Mouse (Mus musculus) lung, postnatal 0 days (tissue): Measurements from ENCODE around the gene Fkbp7. TPM values are rescaled to one million over a fixed set of nuclear protein-coding genes. Genes with fewer than 3 reads are reported as not detected.
"Not testable (repeated sequence)": the region's sequence is repeated elsewhere in the genome, so short reads cannot be mapped to it uniquely, and the experiment has no call there.

Experiments
- ATAC-seq: fragments of 200-750 bp; cut with Nextera tagmentation; 2 replicates; pipeline ENCODE4 v1.8.0; 2017; ENCODE audit warnings: moderate library complexity
- DNase-seq: peaks from one replicate; pipeline ENCODE4 v3.0.0-alpha.2; 2016; ENCODE audit warnings: low spot score
- H3K27ac ChIP-seq: fragments of 300-500 bp; sonication (generic); 2 replicates; pipeline ENCODE4 v1.5.1; 2014; ENCODE audit warnings: antibody characterized with exemption, mild to moderate bottlenecking, low read length, mixed read lengths
- H3K27me3 ChIP-seq: fragments of 300-500 bp; sonication (generic); replicated peaks from 2 replicates; pipeline ENCODE4 v1.6.1; 2014; ENCODE audit warnings: low read length, mixed read lengths; ENCODE audit not compliant: insufficient read depth
- H3K36me3 ChIP-seq: fragments of 300-500 bp; sonication (generic); 2 replicates; pipeline ENCODE4 v1.6.1; 2014; ENCODE audit warnings: low read length, mixed read lengths; ENCODE audit not compliant: insufficient read depth
- H3K4me1 ChIP-seq: fragments of 300-500 bp; sonication (generic); 2 replicates; pipeline ENCODE4 v1.6.1; 2014; ENCODE audit warnings: antibody characterized with exemption, low read depth, low read length, mixed read lengths; ENCODE audit not compliant: insufficient read depth
- H3K4me2 ChIP-seq: fragments of 300-500 bp; sonication (generic); replicated peaks from 2 replicates; pipeline ENCODE4 v1.6.1; 2014; ENCODE audit warnings: low read depth, mild to moderate bottlenecking, low read length, moderate library complexity, mixed read lengths
- H3K4me3 ChIP-seq: fragments of 300-500 bp; sonication (generic); 2 replicates; pipeline ENCODE4 v1.5.1; 2014; ENCODE audit warnings: low read depth, low read length
- H3K9ac ChIP-seq: fragments of 300-500 bp; sonication (generic); replicated peaks from 2 replicates; pipeline ENCODE4 v1.6.1; 2014; ENCODE audit warnings: low read depth, mild to moderate bottlenecking
- H3K9me3 ChIP-seq: fragments of 300-500 bp; sonication (generic); 2 replicates; pipeline ENCODE4 v1.6.1; 2016; ENCODE audit warnings: low read length, mixed read lengths
- CTCF ChIP-seq: IDR thresholded peaks from 2 replicates; pipeline ENCODE4 v1.5.1; 2016; ENCODE audit warnings: antibody characterized with exemption, mild to moderate bottlenecking
- EP300 ChIP-seq: IDR thresholded peaks from 2 replicates; pipeline ENCODE4 v1.6.1; 2016; ENCODE audit warnings: antibody characterized with exemption, mild to moderate bottlenecking, control low read depth
- WGBS: fragments of 180-500 bp; shearing (Covaris S2); extraction: QIAGEN DNeasy Blood & Tissue Kit; methylation state at CpG from one replicate; pipeline ENCODE4 v1.1.7; 2014; 5-methylcytosine and 5-hydroxymethylcytosine counted together
- polyA plus RNA-seq: library from polyadenylated mRNA; unstranded; fragments of >200 nt; fragmentation: Nextera tagmentation; extraction: Ambion mirVana; gene quantifications from 2 replicates; pipeline ENCODE4 v1.2.1, GENCODE M21; 2015

Gene Fkbp7
- polyA plus RNA-seq, 1 experiment from 2014 or later: 71.9 TPM

DNA sequence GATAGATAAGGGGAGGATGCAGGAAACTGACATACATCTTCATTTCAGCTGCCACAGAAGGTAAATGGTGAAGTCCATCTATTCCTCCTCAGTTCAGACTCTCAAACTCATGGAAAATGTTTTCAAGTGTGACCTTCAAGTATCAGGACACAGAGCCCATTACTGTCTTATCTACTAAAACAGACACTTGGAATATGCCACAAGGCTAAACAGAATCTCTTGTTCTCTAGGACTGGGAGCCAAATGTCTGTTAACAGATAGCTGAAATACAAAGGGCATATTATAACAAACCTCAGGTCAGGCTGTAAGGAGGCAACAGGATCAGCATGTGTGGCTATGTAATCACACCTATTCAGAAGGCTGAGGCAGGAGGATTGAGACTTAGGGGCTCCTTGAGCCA is 29.1 kb downstream of the Fkbp7 start:
- Histone ChIP-seq H3K4me2 (no peak overlapping the region), H3K4me1 (peaks cover 8% of the 10 kb centered on the region; the same call in 1 of the 2 replicates), H3K9me3 (no peaks in the 10 kb centered on the region), H3K27me3 (no peaks in the 10 kb centered on the region), H3K36me3 (peaks cover 8% of the 10 kb centered on the region; the same call in 1 of the 2 replicates), H3K4me3 (no peak overlapping the region), H3K9ac (no peak overlapping the region), H3K27ac (no peak overlapping the region)
- ATAC-seq: no peak
- TF ChIP-seq CTCF (no peak), EP300 (no peak)
- no peak for DNase-seq

DNA sequence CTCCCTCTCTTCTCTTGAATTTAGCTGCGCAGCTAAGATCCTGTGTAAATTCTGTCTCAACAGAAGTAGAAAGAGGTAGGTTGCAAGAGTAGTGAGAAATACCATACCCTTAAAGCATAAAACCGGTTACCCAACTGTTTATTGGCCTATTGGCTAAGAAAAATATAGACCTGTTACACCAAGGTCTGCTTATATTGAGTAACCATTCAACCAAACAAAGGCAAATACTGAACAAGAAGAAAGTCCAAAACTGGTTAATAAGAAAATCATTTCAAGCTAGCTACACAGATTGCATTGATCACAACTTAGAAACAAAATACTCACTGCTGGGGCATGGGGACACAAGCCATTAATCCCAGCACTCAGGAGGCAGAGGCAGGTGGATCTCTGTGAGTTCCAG is 33.3 kb downstream of the Fkbp7 start:
- no peak for ATAC-seq

DNA sequence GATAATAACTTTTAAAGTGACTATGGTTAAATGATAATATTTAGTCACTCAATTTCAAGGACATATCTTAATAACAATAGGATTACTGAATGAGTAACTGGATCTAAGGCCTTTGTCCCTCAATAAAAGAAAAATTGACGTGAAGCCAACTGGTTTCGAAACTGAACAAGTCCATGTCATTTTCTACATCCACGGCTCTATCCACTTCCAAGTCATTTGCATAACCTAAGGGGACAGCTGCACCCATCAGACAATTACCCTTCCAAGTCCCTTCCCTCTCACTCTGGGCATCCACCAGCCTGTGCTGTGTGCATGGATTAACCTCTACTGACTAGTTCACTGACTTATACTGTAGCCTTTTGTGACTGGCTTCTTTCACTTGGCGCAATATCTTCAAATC is 41.3 kb downstream of the Fkbp7 start:
- H3K9ac ChIP-seq: no peak overlapping the region
- H3K36me3 ChIP-seq: peaks cover 24% of the 10 kb centered on the region; the same call in 1 of the 2 replicates
- DNase-seq: no peak
- no peak for TF ChIP-seq CTCF
- TF ChIP-seq EP300: no peak
- no peak for ATAC-seq
- no peaks in the 10 kb centered on the region for H3K27me3 ChIP-seq
- H3K4me1 ChIP-seq: no peaks in the 10 kb centered on the region
- 89% methylated on average over 4 of the region's 4 CpGs for WGBS
- no peak overlapping the region for H3K27ac ChIP-seq
- no peak overlapping the region for H3K4me3 ChIP-seq
- H3K9me3 ChIP-seq: no peaks in the 10 kb centered on the region
- no peak overlapping the region for H3K4me2 ChIP-seq

More for the DNA sequence above, 33.3 kb downstream of the Fkbp7 start:
- Histone ChIP-seq H3K9ac (no peak overlapping the region), H3K27ac (no peak overlapping the region), H3K27me3 (no peaks in the 10 kb centered on the region), H3K4me3 (no peak overlapping the region), H3K36me3 (peaks cover 21% of the 10 kb centered on the region; the same call in 1 of the 2 replicates), H3K4me1 (no peaks in the 10 kb centered on the region), H3K4me2 (no peak overlapping the region), H3K9me3 (no peaks in the 10 kb centered on the region)
- WGBS: 92% methylated on average over 2 of the region's 2 CpGs
- DNase-seq: no peak
- TF ChIP-seq CTCF (no peak), EP300 (no peak)

DNA sequence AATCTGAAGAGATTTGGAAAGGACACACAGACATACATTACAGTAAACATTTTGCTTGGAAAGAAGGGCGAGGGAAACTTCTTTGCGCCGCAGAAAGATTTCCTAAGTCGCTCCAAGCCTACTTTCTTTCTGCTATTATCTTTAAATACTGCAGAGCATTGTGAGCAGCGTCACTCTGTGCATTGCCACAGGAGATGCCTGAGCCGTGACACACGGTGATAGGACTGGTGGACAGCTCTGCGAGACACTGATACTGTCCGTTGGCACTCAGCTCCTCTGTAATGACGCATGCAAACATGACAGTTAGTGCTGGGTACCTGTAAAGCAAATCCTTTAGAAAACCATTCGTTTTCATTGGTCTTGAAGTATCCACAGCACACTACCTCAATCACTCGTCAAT is 42.6 kb downstream of the Fkbp7 start:
- no peak for TF ChIP-seq EP300
- no peak for TF ChIP-seq CTCF
- ATAC-seq (no peak), DNase-seq (no peak)
- H3K4me3 ChIP-seq: no peak overlapping the region
- 85% methylated on average over 12 of the region's 12 CpGs for WGBS
- H3K9me3 ChIP-seq: no peaks in the 10 kb centered on the region
- H3K27me3 ChIP-seq: no peaks in the 10 kb centered on the region
- H3K27ac ChIP-seq: no peak overlapping the region
- H3K36me3 ChIP-seq: peaks cover 16% of the 10 kb centered on the region; the same call in 1 of the 2 replicates
- H3K4me2 ChIP-seq: no peak overlapping the region
- no peaks in the 10 kb centered on the region for H3K4me1 ChIP-seq
- no peak overlapping the region for H3K9ac ChIP-seq

DNA sequence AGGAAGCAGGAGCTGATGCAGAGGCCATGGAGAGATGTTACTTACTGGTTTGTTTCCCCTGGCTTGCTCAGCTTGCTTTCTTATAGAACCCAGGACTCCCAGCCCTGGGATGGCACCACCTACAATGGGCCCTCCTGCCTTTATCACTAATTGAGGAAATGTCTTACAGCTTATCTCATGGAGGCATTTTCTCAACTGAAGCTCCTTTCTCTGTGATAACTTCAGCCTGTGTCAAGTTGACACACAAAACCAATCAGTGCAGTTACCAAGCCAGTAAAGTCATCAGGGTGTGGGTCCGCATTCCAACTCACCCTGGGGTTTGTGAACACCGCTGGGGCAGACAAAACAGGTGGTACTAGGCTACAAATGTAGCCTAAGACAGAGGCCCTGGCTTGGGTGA is 50.6 kb downstream of the Fkbp7 start:
- ATAC-seq, H3K9me3 ChIP-seq, H3K4me2 ChIP-seq, DNase-seq, H3K27me3 ChIP-seq, H3K9ac ChIP-seq, H3K36me3 ChIP-seq, H3K4me1 ChIP-seq, H3K4me3 ChIP-seq, H3K27ac ChIP-seq: not testable (repeated sequence)
- 90% methylated on average over 2 of the region's 2 CpGs for WGBS

DNA sequence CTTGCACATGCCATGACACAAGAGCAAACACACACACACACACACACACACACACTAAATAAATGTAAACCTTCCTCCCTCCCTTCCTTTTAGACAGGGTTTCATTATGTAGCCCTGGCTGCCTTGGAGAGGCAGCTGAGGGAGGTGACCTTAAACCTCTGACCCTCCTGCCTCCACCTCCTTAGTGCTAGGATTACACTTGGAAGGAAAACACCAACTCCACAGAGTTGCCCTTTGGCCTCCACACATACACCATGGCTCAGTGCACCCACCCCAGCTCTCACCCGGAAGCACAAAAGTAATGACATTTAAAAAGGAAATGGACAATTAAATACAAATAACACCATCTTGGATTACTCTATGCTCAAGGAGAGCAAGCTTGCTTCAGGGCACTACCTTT is 51.2 kb downstream of the Fkbp7 start:
- H3K36me3 ChIP-seq: peaks cover 2% of the 10 kb centered on the region; the same call in 1 of the 2 replicates
- H3K9ac ChIP-seq: no peak overlapping the region
- H3K9me3 ChIP-seq: no peaks in the 10 kb centered on the region
- no peak overlapping the region for H3K4me2 ChIP-seq
- ATAC-seq: no peak
- H3K4me3 ChIP-seq: no peak overlapping the region
- 82% methylated on average over 1 of the region's 1 CpGs for WGBS
- H3K4me1 ChIP-seq: no peaks in the 10 kb centered on the region
- H3K27ac ChIP-seq: no peak overlapping the region
- DNase-seq: no peak
- H3K27me3 ChIP-seq: no peaks in the 10 kb centered on the region
- no peak for TF ChIP-seq EP300
- TF ChIP-seq CTCF: no peak

DNA sequence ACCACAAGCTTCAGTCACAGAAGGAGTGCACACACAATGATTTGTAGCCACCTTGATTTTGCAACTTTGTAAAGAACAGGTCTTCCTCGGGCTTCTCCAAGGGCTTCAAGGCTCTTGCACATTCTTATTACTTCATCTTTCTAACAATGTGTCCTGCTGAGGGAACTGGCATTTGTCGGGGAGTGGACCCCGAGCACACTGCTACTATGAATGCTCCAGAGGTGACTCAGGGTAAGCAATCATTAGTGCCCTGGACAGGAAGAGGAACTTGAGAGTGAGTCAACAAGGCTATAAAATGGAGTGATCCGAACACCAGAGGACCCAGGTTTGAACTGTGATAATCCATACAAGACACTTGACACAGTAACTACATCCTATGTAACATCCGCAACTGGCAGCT is 52.7 kb downstream of the Fkbp7 start:
- no peaks in the 10 kb centered on the region for H3K9me3 ChIP-seq
- H3K27me3 ChIP-seq: no peaks in the 10 kb centered on the region
- H3K4me3 ChIP-seq: no peak overlapping the region
- no peak overlapping the region for H3K27ac ChIP-seq
- no peaks in the 10 kb centered on the region; the same call in 1 of the 2 replicates for H3K36me3 ChIP-seq
- WGBS: 71% methylated on average over 5 of the region's 5 CpGs
- TF ChIP-seq EP300: no peak
- TF ChIP-seq CTCF: no peak
- no peak for ATAC-seq
- H3K4me2 ChIP-seq: no peak overlapping the region
- DNase-seq: no peak
- H3K4me1 ChIP-seq: no peaks in the 10 kb centered on the region
- no peak overlapping the region for H3K9ac ChIP-seq
